ENCODE assay signal across 18 mouse cellular contexts in the genomic region with DNA sequence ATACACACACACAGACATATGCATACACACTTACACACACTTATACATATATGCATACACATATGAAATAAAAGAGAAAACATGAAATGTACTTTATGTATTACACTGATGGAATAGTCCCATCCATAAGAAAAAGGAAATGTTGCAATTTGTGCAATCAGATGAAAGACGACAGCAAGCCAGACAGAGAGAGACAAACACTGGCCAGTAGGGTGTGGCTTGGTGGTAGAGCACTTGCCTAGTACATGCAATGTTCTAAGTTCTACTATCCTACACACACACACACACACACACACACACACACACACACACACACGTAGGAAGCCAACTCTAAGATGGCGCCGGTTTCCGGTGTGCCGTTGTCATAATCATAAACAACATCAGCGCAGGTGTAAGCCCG.
"Had no signal": no experiment of that assay in that cellular context is flagged by ENCODE, and none has a peak within 500 bp of the region (broad histone marks: within the 10 kb centered on the region; RNA-seq: fewer than 3 reads in every experiment).

No protein-coding gene starts in this region.

- DNase-seq: kidney, adult 11 months; kidney, adult 9 months; kidney, postnatal 14 days; kidney, postnatal 4 days; liver; lung, adult 18-20 months; lung, postnatal 10 days; lung, postnatal 36 days; right cerebral cortex, postnatal 14 days; right cerebral cortex, postnatal 4 days; thymus, postnatal 25 days had no signal

- H3K27ac ChIP-seq: limb, embryonic 10.5 days; limb, embryonic 13.5 days; liver, embryonic 12.5 days; liver, embryonic 15.5 days; lung, embryonic 15.5 days; stomach, postnatal 0 days had no signal

- H3K4me2 ChIP-seq: liver, embryonic 12.5 days; liver, embryonic 15.5 days had no signal

- H3K9ac ChIP-seq: limb, embryonic 13.5 days; liver, embryonic 12.5 days; liver, embryonic 15.5 days; lung, embryonic 15.5 days had no signal

- ATAC-seq: liver, embryonic 12.5 days had no signal

- H3K4me3 ChIP-seq: limb, embryonic 13.5 days; liver, embryonic 12.5 days; liver, embryonic 15.5 days; lung, embryonic 15.5 days had no signal

- H3K4me1 ChIP-seq: limb, embryonic 13.5 days; liver, embryonic 15.5 days; lung, embryonic 15.5 days; midbrain, embryonic 13.5 days had no signal

- H3K9me3 ChIP-seq: limb, embryonic 10.5 days; limb, embryonic 13.5 days; liver, embryonic 12.5 days; liver, embryonic 15.5 days; lung, embryonic 15.5 days; midbrain, embryonic 13.5 days had no signal

- H3K27me3 ChIP-seq: limb, embryonic 13.5 days; liver, embryonic 12.5 days; liver, embryonic 15.5 days; lung, embryonic 15.5 days; midbrain, embryonic 13.5 days had no signal

- H3K36me3 ChIP-seq: limb, embryonic 10.5 days; limb, embryonic 13.5 days; liver, embryonic 12.5 days; liver, embryonic 15.5 days; lung, embryonic 15.5 days; midbrain, embryonic 13.5 days had no signal
